Mouse (Mus musculus) neural tube, embryonic 14.5 days (tissue): ENCODE results near the gene Dpy19l1. TPM values are rescaled to one million over a fixed set of nuclear protein-coding genes. Genes with fewer than 3 reads are reported as not detected.

Experiments
- ATAC-seq: fragments of 200-750 bp; cut with Nextera tagmentation; 2 replicates; pipeline ENCODE4 v1.8.0; 2017; ENCODE audit warnings: low read depth, mild to moderate bottlenecking, moderate TSS enrichment, moderate library complexity
- H3K27ac ChIP-seq: fragments of 300-500 bp; sonication (generic); 2 replicates; pipeline ENCODE4 v1.5.1; 2014; ENCODE audit warnings: low read depth, mild to moderate bottlenecking, control low read depth, low read length, moderate library complexity, mixed read lengths
- H3K27me3 ChIP-seq: fragments of 300-500 bp; sonication (generic); 2 replicates; pipeline ENCODE4 v1.6.1; 2014; ENCODE audit warnings: low read length; ENCODE audit not compliant: control insufficient read depth, insufficient read depth
- H3K36me3 ChIP-seq: fragments of 300-500 bp; sonication (generic); 2 replicates; pipeline ENCODE4 v1.6.1; 2014; ENCODE audit warnings: low read length, mixed read lengths; ENCODE audit not compliant: control insufficient read depth, insufficient read depth
- H3K4me1 ChIP-seq: fragments of 300-500 bp; sonication (generic); 2 replicates; pipeline ENCODE4 v1.6.1; 2014; ENCODE audit warnings: low read length; ENCODE audit not compliant: control insufficient read depth, insufficient read depth
- H3K4me2 ChIP-seq: fragments of 300-500 bp; sonication (generic); 2 replicates; pipeline ENCODE4 v1.6.1; 2014; ENCODE audit warnings: mild to moderate bottlenecking, low read depth, low read length, control low read depth
- H3K4me3 ChIP-seq: fragments of 300-500 bp; sonication (generic); 2 replicates; pipeline ENCODE4 v1.5.1; 2014; ENCODE audit warnings: low read depth, low read length, control low read depth, mixed read lengths
- H3K9ac ChIP-seq: fragments of 300-500 bp; sonication (generic); replicated peaks from 2 replicates; pipeline ENCODE4 v1.6.1; 2014; ENCODE audit warnings: low read depth, mild to moderate bottlenecking, control low read depth, low read length, mixed read lengths
- H3K9me3 ChIP-seq: fragments of 300-500 bp; sonication (generic); 2 replicates; pipeline ENCODE4 v1.6.1; 2016; ENCODE audit warnings: low read length; ENCODE audit not compliant: control insufficient read depth
- WGBS: fragments of 180-500 bp; shearing (Covaris S2); extraction: QIAGEN DNeasy Blood & Tissue Kit; methylation state at CpG from one replicate; pipeline ENCODE4 v1.1.7; 2014; 5-methylcytosine and 5-hydroxymethylcytosine counted together
- polyA plus RNA-seq: library from polyadenylated mRNA; unstranded; fragments of >200 nt; fragmentation: Nextera tagmentation; extraction: Ambion mirVana; gene quantifications from 2 replicates; pipeline ENCODE4 v1.2.1, GENCODE M21; 2014

Dpy19l1 gene
- polyA plus RNA-seq, 1 experiment from 2014 or later: 12.7 TPM

- Histone ChIP-seq H3K27ac (no peak overlapping the region), H3K36me3 (no peaks in the 10 kb centered on the region), H3K9ac (no peak overlapping the region), H3K9me3 (no peaks in the 10 kb centered on the region), H3K4me2 (no peak overlapping the region), H3K4me3 (no peak overlapping the region), H3K4me1 (no peaks in the 10 kb centered on the region), H3K27me3 (no peaks in the 10 kb centered on the region)
- 88% methylated on average over 3 of the region's 3 CpGs for WGBS
- no peak for ATAC-seq
Measured at GRCm38 (mm10) chr9:24450976-24451375, 52.0 kb downstream of the Dpy19l1 start.

- Histone ChIP-seq H3K4me3 (no peak overlapping the region), H3K27me3 (no peaks in the 10 kb centered on the region), H3K27ac (no peak overlapping the region), H3K36me3 (no peaks in the 10 kb centered on the region), H3K4me1 (no peaks in the 10 kb centered on the region), H3K9ac (no peak overlapping the region), H3K9me3 (no peaks in the 10 kb centered on the region), H3K4me2 (no peak overlapping the region)
- 83% methylated on average over 7 of the region's 7 CpGs for WGBS
- no peak for ATAC-seq
Measured at GRCm38 (mm10) chr9:24450524-24450923, 52.4 kb downstream of the Dpy19l1 start.

- ATAC-seq: no peak
Measured at GRCm38 (mm10) chr9:24434901-24435300, 68.0 kb downstream of the Dpy19l1 start.

GRCm38 (mm10) chr9:24429721-24430120 lies 73.2 kb downstream of the Dpy19l1 start:
- no peaks in the 10 kb centered on the region for H3K4me1 ChIP-seq
- H3K36me3 ChIP-seq: no peaks in the 10 kb centered on the region
- H3K27ac ChIP-seq: no peak overlapping the region
- ATAC-seq: no peak
- H3K4me2 ChIP-seq: no peak overlapping the region
- no peaks in the 10 kb centered on the region for H3K9me3 ChIP-seq
- H3K4me3 ChIP-seq: no peak overlapping the region
- H3K9ac ChIP-seq: no peak overlapping the region
- no peaks in the 10 kb centered on the region for H3K27me3 ChIP-seq

More at GRCm38 (mm10) chr9:24434901-24435300, 68.0 kb downstream of the Dpy19l1 start:
- Histone ChIP-seq H3K27ac (no peak overlapping the region), H3K4me2 (no peak overlapping the region), H3K9ac (no peak overlapping the region), H3K9me3 (no peaks in the 10 kb centered on the region), H3K36me3 (no peaks in the 10 kb centered on the region), H3K4me1 (no peaks in the 10 kb centered on the region), H3K4me3 (no peak overlapping the region), H3K27me3 (no peaks in the 10 kb centered on the region)
- 72% methylated on average over 2 of the region's 2 CpGs for WGBS

DNA sequence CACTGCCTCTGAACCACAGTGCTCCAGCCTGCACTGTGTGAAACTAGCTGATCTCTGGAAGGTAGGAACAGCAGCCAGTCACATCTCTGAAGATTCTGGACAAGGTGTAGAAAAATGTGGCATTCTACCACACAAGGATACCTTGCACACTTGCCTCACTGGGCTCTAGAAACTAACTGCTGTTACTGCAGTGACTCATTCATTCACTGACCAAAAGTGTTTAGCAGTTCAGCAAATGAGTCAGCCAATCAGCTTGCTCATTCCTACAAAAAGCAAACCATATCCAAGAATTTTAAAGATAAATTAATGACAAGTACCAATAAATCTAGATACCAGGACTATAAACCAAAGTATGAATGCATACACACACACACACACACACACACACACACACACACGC lies 77.3 kb downstream of the Dpy19l1 start:
- no peak for ATAC-seq
- H3K36me3 ChIP-seq: no peaks in the 10 kb centered on the region
- WGBS: 100% methylated on average over 1 of the region's 1 CpGs
- H3K27me3 ChIP-seq: no peaks in the 10 kb centered on the region
- no peaks in the 10 kb centered on the region for H3K9me3 ChIP-seq
- no peak overlapping the region for H3K4me2 ChIP-seq
- no peak overlapping the region for H3K4me3 ChIP-seq
- no peaks in the 10 kb centered on the region for H3K4me1 ChIP-seq
- no peak overlapping the region for H3K9ac ChIP-seq
- H3K27ac ChIP-seq: no peak overlapping the region

DNA sequence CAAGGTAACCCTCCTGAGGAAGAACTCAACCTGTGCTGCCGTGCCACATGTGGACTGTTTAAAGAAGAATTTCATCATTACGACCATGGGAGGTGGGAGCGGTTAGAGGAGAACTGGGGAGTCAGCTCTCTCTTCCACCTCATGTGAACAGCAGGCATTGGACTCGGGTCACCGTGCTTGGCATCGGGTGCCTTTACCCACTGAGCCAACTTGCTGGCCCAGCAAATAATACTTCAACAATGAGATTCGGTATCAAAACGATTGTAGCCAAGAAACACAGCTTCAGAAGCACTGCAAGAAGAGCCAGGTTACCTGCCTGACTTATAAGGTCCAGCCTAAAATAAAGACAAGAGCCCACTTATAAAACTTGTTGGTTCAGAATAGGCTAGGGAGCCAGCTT lies 79.7 kb downstream of the Dpy19l1 start:
- Histone ChIP-seq H3K4me1 (no peaks in the 10 kb centered on the region), H3K36me3 (0 out of 2 replicates have a peak, but pooled peaks cover 5% of the 10 kb centered on the region), H3K4me2 (no peak overlapping the region), H3K27ac (no peak overlapping the region), H3K9me3 (no peaks in the 10 kb centered on the region), H3K4me3 (no peak overlapping the region), H3K27me3 (no peaks in the 10 kb centered on the region), H3K9ac (no peak overlapping the region)
- no peak for ATAC-seq
- 95% methylated on average over 8 of the region's 8 CpGs for WGBS

- no peak overlapping the region for H3K27ac ChIP-seq
- no peak overlapping the region for H3K4me3 ChIP-seq
- WGBS: 80% methylated on average over 1 of the region's 1 CpGs
- no peak for ATAC-seq
- no peak overlapping the region for H3K4me2 ChIP-seq
- no peaks in the 10 kb centered on the region for H3K9me3 ChIP-seq
- H3K27me3 ChIP-seq: no peaks in the 10 kb centered on the region
- no peaks in the 10 kb centered on the region for H3K4me1 ChIP-seq
- 0 out of 2 replicates have a peak, but pooled peaks cover 5% of the 10 kb centered on the region for H3K36me3 ChIP-seq
- no peak overlapping the region for H3K9ac ChIP-seq
Measured at GRCm38 (mm10) chr9:24421888-24422287, 81.1 kb downstream of the Dpy19l1 start.

GRCm38 (mm10) chr9:24421221-24421620 lies 81.7 kb downstream of the Dpy19l1 start:
- WGBS: 86% methylated on average over 3 of the region's 3 CpGs
- H3K4me1 ChIP-seq: no peaks in the 10 kb centered on the region
- H3K4me3 ChIP-seq: no peak overlapping the region
- H3K4me2 ChIP-seq: no peak overlapping the region
- no peaks in the 10 kb centered on the region for H3K9me3 ChIP-seq
- 0 out of 2 replicates have a peak, but pooled peaks cover 5% of the 10 kb centered on the region for H3K36me3 ChIP-seq
- no peak overlapping the region for H3K9ac ChIP-seq
- H3K27me3 ChIP-seq: no peaks in the 10 kb centered on the region
- no peak for ATAC-seq
- H3K27ac ChIP-seq: no peak overlapping the region

- 96% methylated on average over 4 of the region's 4 CpGs for WGBS
- Histone ChIP-seq H3K36me3 (0 out of 2 replicates have a peak, but pooled peaks cover 5% of the 10 kb centered on the region), H3K4me2 (no peak overlapping the region), H3K9me3 (no peaks in the 10 kb centered on the region), H3K27ac (no peak overlapping the region), H3K4me1 (no peaks in the 10 kb centered on the region), H3K9ac (no peak overlapping the region), H3K4me3 (no peak overlapping the region), H3K27me3 (no peaks in the 10 kb centered on the region)
- ATAC-seq: no peak
Measured at GRCm38 (mm10) chr9:24420144-24420543, 82.8 kb downstream of the Dpy19l1 start.
